Mouse (Mus musculus) spleen, postnatal 14 days (tissue): Measurements from ENCODE around the gene Hspb6.

ENCODE experiments used
- DNase-seq, 2 experiments: peaks; one replicate each; pipeline ENCODE4 v3.0.0; 2021 to 2022; ENCODE audit warnings: low spot score in 2 of 2

Gene Hspb6

GRCm38 (mm10) chr7:30553021-30553589, 1.1 kb downstream of the Hspb6 start:
- peak in 1 of 2 experiments; percentile 22 for DNase-seq

- DNase-seq, result no peak
Measured at GRCm38 (mm10) chr7:30553810-30554584, 2.0 kb downstream of the Hspb6 start.

GRCm38 (mm10) chr7:30556894-30557536, 5.0 kb downstream of the Hspb6 start:
- DNase-seq, result peak in 1 of 2 experiments; percentile 37

- no peak for DNase-seq
Measured at GRCm38 (mm10) chr7:30557901-30558514, 6.0 kb downstream of the Hspb6 start.

- no peak for DNase-seq
Measured at GRCm38 (mm10) chr7:30558656-30559442, 6.9 kb downstream of the Hspb6 start.

- peak; percentile 75 to 82 for DNase-seq
Measured at GRCm38 (mm10) chr7:30559443-30559954, 7.5 kb downstream of the Hspb6 start, which contains the start of gene Lin37. Gene Lin37, minus strand, starts transcription at chr7:30559838.

- DNase-seq, result no peak
Measured at GRCm38 (mm10) chr7:30560296-30560695, 8.3 kb downstream of the Hspb6 start.

- DNase-seq, result no peak
Measured at GRCm38 (mm10) chr7:30562526-30563116, 10.6 kb downstream of the Hspb6 start.

- DNase-seq, result peak; percentile 87 to 90
Measured at GRCm38 (mm10) chr7:30563117-30563905, 11.3 kb downstream of the Hspb6 start, which contains the start of the genes U2af1l4, Gm49396 and Psenen. Gene U2af1l4, plus strand, starts transcription at chr7:30563301. Gene Gm49396, plus strand, starts transcription at chr7:30563344. Gene Psenen, minus strand, starts transcription at chr7:30563627.

- DNase-seq, result no peak
Measured at GRCm38 (mm10) chr7:30563906-30564280, 11.9 kb downstream of the Hspb6 start.

GRCm38 (mm10) chr7:30564970-30565571, 13.1 kb downstream of the Hspb6 start, which contains the start of gene Igflr1:
Gene Igflr1, plus strand, starts transcription at chr7:30565427.
- DNase-seq, result no peak

- DNase-seq, result no peak
Measured at GRCm38 (mm10) chr7:30566033-30566432, 14.1 kb downstream of the Hspb6 start.

GRCm38 (mm10) chr7:30567555-30567954, 15.6 kb downstream of the Hspb6 start:
- DNase-seq, result no peak

GRCm38 (mm10) chr7:30572389-30572788, 20.4 kb downstream of the Hspb6 start:
- no peak for DNase-seq

- peak in 1 of 2 experiments; percentile 49 for DNase-seq
Measured at GRCm38 (mm10) chr7:30572969-30573368, 21.0 kb downstream of the Hspb6 start.

- no peak for DNase-seq
Measured at GRCm38 (mm10) chr7:30579950-30580349, 28.0 kb downstream of the Hspb6 start.

- no peak for DNase-seq
Measured at GRCm38 (mm10) chr7:30581547-30581946, 29.6 kb downstream of the Hspb6 start.

- DNase-seq, result no peak
Measured at GRCm38 (mm10) chr7:30584339-30584738, 32.4 kb downstream of the Hspb6 start.

GRCm38 (mm10) chr7:30585170-30585569, 33.2 kb downstream of the Hspb6 start:
- no peak for DNase-seq
